Mouse (Mus musculus) liver, embryonic 14.5 days (tissue): ENCODE measurements around the gene Adamts17.

Experiments
- CTCF ChIP-seq: IDR thresholded peaks from 2 replicates; pipeline ENCODE4 v1.5.1; 2016; ENCODE audit warnings: antibody characterized with exemption, low read depth, control low read depth
- EP300 ChIP-seq: IDR thresholded peaks from 2 replicates; pipeline ENCODE4 v1.6.1; 2016; ENCODE audit warnings: antibody characterized with exemption, low read depth

DNA sequence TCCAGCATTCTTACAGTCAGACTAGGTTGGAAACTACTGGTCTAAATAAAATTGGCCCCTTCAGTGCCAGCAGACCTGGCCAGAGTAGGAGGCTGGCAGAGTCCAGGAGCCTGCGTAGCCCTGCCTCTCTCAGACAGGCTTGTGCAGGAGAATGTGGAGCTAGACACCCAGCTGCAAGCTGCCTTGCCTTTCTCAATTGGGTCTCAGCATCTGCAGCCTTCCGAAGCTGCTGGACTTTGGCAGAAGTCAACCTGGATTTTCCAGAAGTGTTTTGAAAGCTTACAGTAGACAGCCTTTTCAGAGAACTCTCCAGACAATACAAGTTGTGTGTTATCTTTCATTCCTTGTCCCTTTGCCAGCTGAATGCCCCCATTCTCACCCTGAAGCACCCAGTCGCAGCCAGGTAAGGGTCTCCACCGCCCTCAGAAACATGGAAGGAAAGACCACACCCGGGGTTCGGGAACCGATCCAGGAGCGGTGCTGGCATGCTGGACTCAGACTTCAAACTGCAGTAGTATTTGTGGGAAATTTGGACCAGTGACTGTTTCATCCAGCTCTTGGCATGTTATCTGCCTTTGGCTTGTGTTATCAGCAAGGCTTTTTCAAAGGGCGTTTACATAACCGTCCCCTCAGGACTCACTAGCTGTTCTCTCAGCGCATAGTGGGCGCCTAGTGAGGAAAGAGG, 173.8 kb downstream of the Adamts17 start:
- TF ChIP-seq CTCF (no peak), EP300 (no peak)
